Mouse (Mus musculus): ENCODE data around the gene Clspn. TPM values are rescaled to one million over a fixed set of nuclear protein-coding genes. Genes with fewer than 3 reads are reported as not detected.
A peak's percentile ranks its signal among the peaks of the same experiment; 100 is the strongest.

Gene Clspn
- polyA plus RNA-seq, 2 experiments: 25.4 to 38.5 TPM

GRCm38 (mm10) chr4:126553685-126554084 is 3.0 kb upstream of the Clspn start:
- Histone ChIP-seq H3K27me3 (ENCODE audit: control insufficient read depth, insufficient read depth, low read length) (no peaks in the 10 kb centered on the region), H3K9ac (replicated peaks) (no peak overlapping the region), H3K4me2 (ENCODE audit: low read depth) (no peak overlapping the region), H3K4me3 (ENCODE audit: insufficient read depth in 1 of 2, low read depth in 2 of 2, low read length in 2 of 2) (no peak overlapping the region), H3K4me1 (replicated peaks; ENCODE audit: control insufficient read depth in 2 of 2, insufficient read depth in 2 of 2, low read length in 1 of 2) (peaks cover 6 to 13% of the 10 kb centered on the region in 2 experiments), H3K9me3 (ENCODE audit: control insufficient read depth, low read length) (no peaks in the 10 kb centered on the region), H3K36me3 (replicated peaks; ENCODE audit: control insufficient read depth, insufficient read depth, low read depth) (peaks cover 2% of the 10 kb centered on the region; the same call in 1 of the 2 replicates), H3K27ac (no peak overlapping the region)
- 62% methylated on average over 1 of the region's 1 CpGs for WGBS (ENCODE audit: insufficient replicate concordance)
- peak; percentile 18; the same call in 1 of the 2 replicates for TF ChIP-seq CTCF (IDR thresholded peaks at IDR 0.05; ENCODE audit: low read depth)
- no peak for TF ChIP-seq EP300 (IDR thresholded peaks at IDR 0.05; ENCODE audit: low read depth)
- no peak for ATAC-seq (ENCODE audit: insufficient read depth)
- no peak for DNase-seq (ENCODE audit: low read depth in 3 of 3, low spot score in 3 of 3)

- Histone ChIP-seq H3K27ac (no peak overlapping the region), H3K4me2 (ENCODE audit: low read depth) (no peak overlapping the region), H3K27me3 (ENCODE audit: control insufficient read depth, insufficient read depth, low read length) (no peaks in the 10 kb centered on the region), H3K4me1 (replicated peaks; ENCODE audit: control insufficient read depth in 2 of 2, insufficient read depth in 2 of 2, low read length in 1 of 2) (peaks cover 6 to 13% of the 10 kb centered on the region in 2 experiments), H3K4me3 (ENCODE audit: insufficient read depth in 1 of 2, low read depth in 2 of 2, low read length in 2 of 2) (no peak overlapping the region), H3K36me3 (replicated peaks; ENCODE audit: control insufficient read depth, insufficient read depth, low read depth) (peaks cover 7% of the 10 kb centered on the region), H3K9me3 (ENCODE audit: control insufficient read depth, low read length) (no peaks in the 10 kb centered on the region), H3K9ac (replicated peaks) (no peak overlapping the region)
- peak; percentile 67 for TF ChIP-seq CTCF (IDR thresholded peaks at IDR 0.05; ENCODE audit: low read depth)
- no peak for TF ChIP-seq EP300 (IDR thresholded peaks at IDR 0.05; ENCODE audit: low read depth)
- peak; percentile 61 to 72 (median 61) for DNase-seq (ENCODE audit: low read depth in 3 of 3, low spot score in 3 of 3)
- WGBS (ENCODE audit: insufficient replicate concordance): 30% methylated on average over 3 of the region's 3 CpGs
- no peak for ATAC-seq (ENCODE audit: insufficient read depth)
These were observed 2.3 kb upstream of the Clspn start for GRCm38 (mm10) chr4:126554462-126554861.

DNA sequence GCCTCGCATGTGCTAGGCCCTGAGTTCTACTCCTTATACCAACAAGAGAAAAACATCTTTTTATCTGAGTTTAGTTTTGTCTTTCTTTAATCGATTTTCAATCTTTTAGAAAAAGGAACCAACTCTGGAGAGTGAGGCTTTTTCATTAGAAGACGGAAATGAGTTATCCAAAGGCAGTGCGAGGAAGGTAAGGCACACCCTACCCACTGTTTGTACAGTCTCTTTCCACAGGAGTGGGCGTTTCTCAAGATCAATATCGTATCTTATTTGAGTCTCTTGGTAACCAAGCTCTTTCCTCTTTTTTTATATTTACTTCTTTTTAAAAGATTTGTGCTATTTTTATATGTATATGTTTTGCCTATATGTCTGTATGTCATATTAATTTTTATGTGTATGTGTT is 7.1 kb downstream of the Clspn start:
- ATAC-seq (ENCODE audit: insufficient read depth) (no peak), DNase-seq (ENCODE audit: low read depth in 3 of 3, low spot score in 3 of 3) (no peak)
- H3K9ac ChIP-seq (replicated peaks): no peak overlapping the region
- 84% methylated on average over 6 of the region's 6 CpGs for WGBS (ENCODE audit: insufficient replicate concordance)
- no peaks in the 10 kb centered on the region for H3K9me3 ChIP-seq (ENCODE audit: control insufficient read depth, low read length)
- TF ChIP-seq CTCF (IDR thresholded peaks at IDR 0.05; ENCODE audit: low read depth) (no peak), EP300 (IDR thresholded peaks at IDR 0.05; ENCODE audit: low read depth) (no peak)
- H3K4me1 ChIP-seq (replicated peaks; ENCODE audit: control insufficient read depth in 2 of 2, insufficient read depth in 2 of 2, low read length in 1 of 2): no peaks in the 10 kb centered on the region
- peaks cover 87% of the 10 kb centered on the region for H3K36me3 ChIP-seq (replicated peaks; ENCODE audit: control insufficient read depth, insufficient read depth, low read depth)
- no peak overlapping the region for H3K27ac ChIP-seq
- H3K27me3 ChIP-seq (ENCODE audit: control insufficient read depth, insufficient read depth, low read length): no peaks in the 10 kb centered on the region
- H3K4me3 ChIP-seq (ENCODE audit: insufficient read depth in 1 of 2, low read depth in 2 of 2, low read length in 2 of 2): no peak overlapping the region
- H3K4me2 ChIP-seq (ENCODE audit: low read depth): no peak overlapping the region

- WGBS (ENCODE audit: insufficient replicate concordance): 91% methylated on average over 4 of the region's 4 CpGs
- H3K27me3 ChIP-seq (ENCODE audit: control insufficient read depth, insufficient read depth, low read length): no peaks in the 10 kb centered on the region
- no peak for ATAC-seq (ENCODE audit: insufficient read depth)
These were observed 10.5 kb downstream of the Clspn start for GRCm38 (mm10) chr4:126567243-126567642.

DNA sequence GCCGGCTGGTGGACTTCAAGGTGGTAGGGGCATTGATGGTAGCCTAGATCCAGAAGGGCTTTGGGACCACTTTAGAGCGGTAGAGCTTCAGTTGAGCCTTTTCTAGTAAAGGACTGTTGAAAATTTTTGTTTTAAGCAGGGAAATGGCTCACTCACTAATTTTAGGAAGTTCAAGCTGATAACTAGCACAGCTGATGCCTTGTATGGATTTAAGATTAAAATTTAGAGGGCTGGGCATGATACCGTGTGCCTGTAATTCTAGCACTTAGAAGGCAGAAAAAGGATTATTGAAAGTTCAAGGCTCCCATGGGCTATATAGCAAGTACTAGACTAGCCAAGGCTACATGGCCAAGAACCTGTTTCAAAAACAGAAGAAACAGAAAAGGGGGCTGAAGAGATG is 13.0 kb downstream of the Clspn start:
- no peak overlapping the region for H3K4me2 ChIP-seq (ENCODE audit: low read depth)
- 0 out of 2 replicates have a peak, but pooled peaks cover 2% of the 10 kb centered on the region for H3K9me3 ChIP-seq (ENCODE audit: control insufficient read depth, low read length)
- no peak overlapping the region for H3K4me3 ChIP-seq (ENCODE audit: insufficient read depth in 1 of 2, low read depth in 2 of 2, low read length in 2 of 2)
- DNase-seq (ENCODE audit: low read depth in 3 of 3, low spot score in 3 of 3): no peak
- no peak overlapping the region for H3K27ac ChIP-seq
- no peak overlapping the region for H3K9ac ChIP-seq (replicated peaks)
- H3K36me3 ChIP-seq (replicated peaks; ENCODE audit: control insufficient read depth, insufficient read depth, low read depth): peaks cover 94% of the 10 kb centered on the region
- no peak for ATAC-seq (ENCODE audit: insufficient read depth)
- no peaks in the 10 kb centered on the region for H3K4me1 ChIP-seq (replicated peaks; ENCODE audit: control insufficient read depth in 2 of 2, insufficient read depth in 2 of 2, low read length in 1 of 2)
- TF ChIP-seq EP300 (IDR thresholded peaks at IDR 0.05; ENCODE audit: low read depth) (no peak), CTCF (IDR thresholded peaks at IDR 0.05; ENCODE audit: low read depth) (no peak)
- no peaks in the 10 kb centered on the region for H3K27me3 ChIP-seq (ENCODE audit: control insufficient read depth, insufficient read depth, low read length)
- 81% methylated on average over 3 of the region's 3 CpGs for WGBS (ENCODE audit: insufficient replicate concordance)

More at GRCm38 (mm10) chr4:126567243-126567642, 10.5 kb downstream of the Clspn start:
- H3K9ac ChIP-seq (replicated peaks): no peak overlapping the region
- no peak for DNase-seq (ENCODE audit: low read depth in 3 of 3, low spot score in 3 of 3)
- no peak overlapping the region for H3K27ac ChIP-seq
- no peak overlapping the region for H3K4me3 ChIP-seq (ENCODE audit: insufficient read depth in 1 of 2, low read depth in 2 of 2, low read length in 2 of 2)
- no peak overlapping the region for H3K4me2 ChIP-seq (ENCODE audit: low read depth)
- TF ChIP-seq EP300 (IDR thresholded peaks at IDR 0.05; ENCODE audit: low read depth) (no peak), CTCF (IDR thresholded peaks at IDR 0.05; ENCODE audit: low read depth) (no peak)
- H3K36me3 ChIP-seq (replicated peaks; ENCODE audit: control insufficient read depth, insufficient read depth, low read depth): peaks cover 93% of the 10 kb centered on the region
- H3K9me3 ChIP-seq (ENCODE audit: control insufficient read depth, low read length): no peaks in the 10 kb centered on the region
- H3K4me1 ChIP-seq (replicated peaks; ENCODE audit: control insufficient read depth in 2 of 2, insufficient read depth in 2 of 2, low read length in 1 of 2): no peaks in the 10 kb centered on the region

All from liver, embryonic 14.5 days (tissue).